Mouse (Mus musculus): ENCODE measurements around the gene Gstm4.
A peak's percentile ranks its signal among the peaks of the same experiment; 100 is the strongest.

Gstm4 gene

DNA sequence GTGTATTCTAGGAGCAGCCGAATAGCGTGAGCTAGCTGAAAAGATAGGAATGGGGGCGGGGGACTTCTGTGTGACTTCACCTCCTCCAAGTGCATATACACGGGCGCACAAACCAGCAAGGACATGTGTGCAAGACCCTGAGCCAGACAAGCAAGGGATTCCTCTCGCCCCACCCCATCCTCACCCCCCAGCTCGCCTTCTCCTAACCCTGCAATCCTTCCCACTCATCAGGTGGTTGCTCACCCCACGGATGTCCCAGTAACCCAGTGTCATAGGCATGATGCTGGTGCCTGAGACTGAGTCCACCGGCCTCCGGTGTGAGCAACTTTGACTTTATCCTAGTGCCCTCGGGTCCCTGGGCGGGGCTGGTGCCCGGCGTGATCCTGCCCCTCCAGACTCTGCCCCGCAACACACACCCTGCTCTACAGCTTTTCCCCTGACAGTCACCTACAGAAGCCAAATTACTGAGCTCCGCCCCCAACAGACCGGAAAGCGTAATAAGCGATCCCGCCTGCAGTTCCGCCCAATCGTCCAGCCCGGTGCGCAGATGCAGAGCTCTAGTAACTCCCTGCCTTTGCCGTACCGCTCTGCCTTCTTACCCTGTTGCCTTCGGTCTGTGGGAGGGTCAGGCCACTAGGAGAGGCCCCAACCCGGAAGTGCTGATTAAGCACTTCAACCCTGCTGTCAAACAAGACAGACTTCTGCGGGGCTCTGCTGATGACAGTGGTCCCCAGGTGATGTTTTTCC, at the start of gene Gstm4:
Gstm4 (minus strand) TSS at position 501 of the 747 bp plus-strand sequence.
- DNase-seq (ENCODE audit: low spot score in 2 of 2), result peak; percentile 86 to 94

DNA sequence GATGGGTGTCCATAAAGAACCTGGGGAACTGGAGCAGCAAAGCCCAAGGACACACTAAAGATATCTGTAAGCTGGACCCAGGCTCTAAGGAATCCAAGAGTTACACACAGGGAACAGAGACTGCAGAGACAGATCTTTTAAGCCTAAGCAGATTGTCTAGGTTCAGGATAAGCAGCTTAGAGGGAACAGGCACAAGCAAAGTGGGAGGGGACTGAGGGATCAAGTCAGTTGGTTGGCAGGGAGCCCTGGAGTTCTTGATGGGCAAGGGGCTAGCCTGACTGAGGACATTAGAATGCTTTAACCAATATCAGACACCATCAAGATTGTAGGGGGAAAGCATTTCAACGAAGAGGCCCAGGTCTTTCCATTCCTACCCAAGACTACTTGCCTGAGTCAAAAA, 49.5 kb upstream of the Gstm4 start:
- no peak for DNase-seq (ENCODE audit: low spot score in 2 of 2)

- DNase-seq (ENCODE audit: low spot score in 2 of 2), result no peak
These were observed 48.6 kb upstream of the Gstm4 start for GRCm38 (mm10) chr3:108093306-108093705.

DNA sequence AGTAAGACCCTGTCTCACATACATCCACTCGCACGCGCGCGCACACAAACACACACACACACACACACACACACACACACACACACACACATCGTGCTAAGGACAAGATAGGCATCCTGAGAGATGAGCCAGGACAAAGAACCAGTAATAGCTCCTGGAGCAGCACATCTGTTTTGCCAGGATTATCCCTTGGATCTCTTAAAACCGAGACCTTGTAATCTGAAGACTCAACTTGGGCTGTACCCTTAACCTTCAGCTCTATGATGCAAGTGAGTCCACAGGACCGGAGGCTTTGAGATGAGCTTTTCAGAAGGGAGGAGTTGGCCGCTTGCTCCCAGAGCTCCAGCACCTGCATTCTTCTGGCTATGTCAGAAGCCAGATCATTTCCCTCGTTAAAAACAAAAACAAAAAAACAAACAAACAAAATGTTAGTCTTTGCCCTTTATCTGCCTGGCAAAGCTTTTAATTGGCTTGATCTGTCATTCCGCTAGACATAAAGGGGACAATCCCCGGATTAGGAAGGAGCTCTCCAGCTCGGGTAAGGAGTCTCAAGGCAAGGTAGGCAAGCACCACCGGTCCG, 47.9 kb upstream of the Gstm4 start, which contains the start of gene Gnat2:
Gnat2 (plus strand) TSS at position 254 of the 580 bp plus-strand sequence.
- no peak for DNase-seq (ENCODE audit: low spot score in 2 of 2)

DNA sequence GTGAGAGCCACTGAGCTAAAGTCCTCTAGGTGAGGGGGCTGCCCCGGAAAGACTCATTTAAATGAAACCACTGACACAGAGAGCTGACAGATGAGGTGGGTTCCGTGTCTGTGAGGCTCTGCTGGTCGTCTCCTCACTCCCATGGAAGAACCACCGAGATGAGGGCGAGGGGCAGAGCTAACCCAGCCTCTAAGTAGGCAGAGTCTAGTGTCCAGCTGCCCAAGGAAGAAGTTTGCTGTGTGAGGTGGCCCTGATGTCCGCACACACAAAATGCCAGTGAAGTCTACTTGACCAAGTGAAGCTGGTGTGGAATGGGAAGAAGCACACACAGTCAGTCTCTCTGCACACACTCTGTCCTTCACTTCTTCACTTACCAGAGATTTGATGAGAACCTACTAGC, 47.3 kb upstream of the Gstm4 start:
- DNase-seq (ENCODE audit: low spot score in 2 of 2), result no peak

DNA sequence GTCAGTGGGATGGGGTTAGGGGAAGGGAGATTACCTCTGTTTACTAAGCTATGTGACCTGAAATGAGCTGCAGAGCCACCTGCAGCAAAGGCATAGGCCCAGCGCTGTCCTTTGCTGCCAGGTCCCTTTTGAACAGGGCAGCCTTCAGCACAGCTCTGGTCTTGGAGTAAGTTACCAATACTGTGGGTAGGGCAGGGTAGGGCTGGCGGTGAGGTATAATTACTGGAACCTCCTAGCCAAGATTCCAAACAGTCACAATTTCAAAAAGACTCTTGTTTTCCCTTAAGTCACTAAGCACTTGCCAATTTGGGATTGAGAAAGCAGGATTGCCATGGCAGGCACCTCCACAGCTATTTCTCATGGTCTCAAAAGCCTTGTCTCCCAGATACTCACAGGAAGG, 45.9 kb upstream of the Gstm4 start:
- DNase-seq (ENCODE audit: low spot score in 2 of 2), result no peak

DNA sequence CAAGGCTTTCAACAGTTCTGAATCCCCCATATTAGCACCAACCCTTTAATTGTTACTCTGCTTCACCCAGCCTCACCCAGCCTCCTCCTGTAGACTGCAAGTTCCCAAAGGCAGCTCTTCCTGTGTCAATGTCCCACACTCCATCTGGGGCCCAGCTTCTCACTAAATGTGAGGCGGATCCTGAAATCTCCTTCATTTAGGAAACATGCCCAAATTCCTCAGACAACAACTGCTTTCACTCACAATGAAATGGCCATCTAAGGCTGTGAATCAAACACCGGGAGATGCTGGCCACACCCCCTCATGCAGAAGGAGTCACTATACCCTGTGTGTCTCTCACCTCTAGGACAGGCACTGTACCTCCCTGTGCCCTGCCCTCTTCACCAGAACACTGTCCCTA, 45.2 kb upstream of the Gstm4 start:
- DNase-seq (ENCODE audit: low spot score in 2 of 2), result no peak

- no peak for DNase-seq (ENCODE audit: low spot score in 2 of 2)
These were observed 44.2 kb upstream of the Gstm4 start for GRCm38 (mm10) chr3:108088842-108089380.

DNA sequence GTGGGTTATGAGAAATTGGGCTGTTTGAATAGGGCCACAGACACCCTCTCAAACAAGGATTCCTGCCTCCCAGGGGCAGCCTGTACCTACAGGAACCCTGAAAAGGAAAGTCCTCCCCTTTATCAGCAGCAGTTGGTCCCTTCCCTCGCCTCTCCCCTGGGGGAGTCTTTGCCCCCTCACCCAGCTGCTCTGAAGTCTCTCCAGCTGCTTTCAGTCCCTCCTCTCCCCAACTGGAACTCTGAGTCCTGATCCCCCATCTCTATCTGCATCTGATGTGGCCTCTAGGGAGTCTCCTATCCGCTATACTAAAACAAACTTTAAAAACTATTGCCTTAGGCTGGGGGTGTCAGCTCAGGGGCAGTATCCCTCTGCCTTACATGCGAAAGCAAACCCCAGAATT, 42.6 kb upstream of the Gstm4 start:
- DNase-seq (ENCODE audit: low spot score in 2 of 2), result no peak

- peak; percentile 78 to 84 for DNase-seq (ENCODE audit: low spot score in 2 of 2)
These were observed 41.8 kb upstream of the Gstm4 start, which contains the start of gene Ampd2 for GRCm38 (mm10) chr3:108086470-108086979. Ampd2 (minus strand) TSS chr3:108086651.

- DNase-seq (ENCODE audit: low spot score in 2 of 2), result peak; percentile 84 to 86
These were observed 41.2 kb upstream of the Gstm4 start for GRCm38 (mm10) chr3:108085721-108086469.

DNA sequence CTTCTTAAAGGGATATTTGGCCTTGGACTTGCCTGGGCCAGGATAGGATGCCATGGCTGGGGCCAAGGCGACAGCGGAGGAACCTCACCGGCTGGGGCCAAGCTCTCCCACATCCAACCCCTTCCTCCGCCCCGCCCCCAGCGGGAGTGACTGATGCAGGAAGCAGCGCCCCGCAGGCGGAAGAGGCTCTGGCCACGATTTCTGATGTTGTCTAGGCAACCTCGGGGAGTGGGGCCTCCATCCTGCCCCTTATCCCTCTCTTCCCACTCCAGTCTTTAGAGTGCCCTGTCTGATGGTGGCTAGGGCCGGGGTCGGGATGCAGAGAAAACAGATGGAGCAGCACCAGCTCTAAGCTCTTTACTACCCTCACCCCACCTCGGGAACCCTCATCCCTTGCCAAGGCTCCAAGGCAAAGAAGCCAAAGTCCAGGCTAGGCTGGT, 40.6 kb upstream of the Gstm4 start:
- peak; percentile 88 to 94 for DNase-seq (ENCODE audit: low spot score in 2 of 2)

DNA sequence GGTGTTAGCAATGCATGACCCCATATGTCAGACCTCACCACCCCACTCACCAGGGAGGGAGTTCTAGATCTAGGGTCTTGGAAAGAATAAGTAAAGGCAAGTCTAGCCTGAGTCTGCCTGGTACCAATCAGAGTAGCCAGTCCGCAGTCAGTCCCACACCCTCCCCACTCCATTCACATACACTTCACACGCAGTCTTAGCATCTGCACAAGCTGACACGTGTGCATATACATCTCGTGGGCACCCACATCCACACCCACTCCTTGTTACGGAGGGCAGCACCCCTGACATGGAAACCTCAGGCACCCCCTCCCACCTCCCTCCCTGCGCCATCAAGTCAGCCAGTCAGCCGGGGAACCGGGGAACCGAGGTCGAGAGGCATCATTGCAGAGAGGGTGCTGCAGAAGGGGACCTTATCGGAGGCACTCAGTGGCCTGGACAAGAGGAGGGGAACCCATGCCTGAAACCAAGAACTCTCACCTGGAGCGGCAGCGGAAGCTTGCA, 40.1 kb upstream of the Gstm4 start:
- no peak for DNase-seq (ENCODE audit: low spot score in 2 of 2)

GRCm38 (mm10) chr3:108083904-108084407, 39.3 kb upstream of the Gstm4 start:
- no peak for DNase-seq (ENCODE audit: low spot score in 2 of 2)

GRCm38 (mm10) chr3:108083161-108083560, 38.5 kb upstream of the Gstm4 start:
- no peak for DNase-seq (ENCODE audit: low spot score in 2 of 2)

GRCm38 (mm10) chr3:108082251-108082875, 37.7 kb upstream of the Gstm4 start:
- no peak for DNase-seq (ENCODE audit: low spot score in 2 of 2)

GRCm38 (mm10) chr3:108081681-108082080, 37.0 kb upstream of the Gstm4 start:
- no peak for DNase-seq (ENCODE audit: low spot score in 2 of 2)

GRCm38 (mm10) chr3:108076836-108077235, 32.1 kb upstream of the Gstm4 start:
- no peak for DNase-seq (ENCODE audit: low spot score in 2 of 2)

GRCm38 (mm10) chr3:108072983-108073569, 28.4 kb upstream of the Gstm4 start:
- no peak for DNase-seq (ENCODE audit: low spot score in 2 of 2)

All from urinary bladder, postnatal 36 days (tissue).